Mouse (Mus musculus) kidney, postnatal 4 days (tissue): ENCODE measurements around the gene Kcnq4.

ENCODE experiments used
- DNase-seq, 2 experiments: peaks; one replicate each; pipeline ENCODE4 v3.0.0; 2021; ENCODE audit warnings: mixed read lengths in 2 of 2

The Kcnq4 gene

DNA sequence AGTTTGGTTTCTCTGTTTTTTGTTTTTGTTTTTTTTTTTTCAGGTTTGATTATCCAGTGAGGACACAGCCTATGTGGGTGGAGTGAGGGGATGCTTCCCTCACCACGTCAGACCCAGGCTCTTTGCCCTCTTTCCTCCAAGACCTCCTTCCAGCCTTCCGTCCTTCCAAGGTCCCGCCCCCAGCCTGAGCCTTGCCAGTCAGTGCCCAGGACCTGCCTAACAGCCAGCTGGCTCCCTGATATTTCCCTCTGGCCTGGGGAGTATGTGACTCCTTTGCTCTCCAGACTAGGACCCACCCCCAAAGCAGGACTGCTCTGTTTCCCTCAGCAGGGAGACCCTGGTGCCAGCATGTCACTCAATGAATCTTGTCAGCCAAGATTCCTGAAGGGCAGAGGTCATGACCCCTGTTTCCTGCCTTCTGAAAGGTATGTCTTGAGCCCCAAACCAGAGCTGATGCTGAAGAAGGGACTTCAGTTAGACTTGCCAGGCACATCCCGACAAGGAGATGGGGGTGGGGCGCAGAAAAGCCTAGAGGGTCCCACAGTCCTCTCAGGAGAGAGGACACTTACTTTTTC is 22.8 kb downstream of the Kcnq4 start:
- no peak for DNase-seq

- no peak for DNase-seq
Measured at GRCm38 (mm10) chr4:120721574-120721973, 26.8 kb downstream of the Kcnq4 start.

GRCm38 (mm10) chr4:120719152-120719551 is 29.3 kb downstream of the Kcnq4 start:
- DNase-seq = peak in 1 of 2 experiments; percentile 26

- peak in 1 of 2 experiments; percentile 38 for DNase-seq
Measured at GRCm38 (mm10) chr4:120717591-120717990, 30.8 kb downstream of the Kcnq4 start.

DNA sequence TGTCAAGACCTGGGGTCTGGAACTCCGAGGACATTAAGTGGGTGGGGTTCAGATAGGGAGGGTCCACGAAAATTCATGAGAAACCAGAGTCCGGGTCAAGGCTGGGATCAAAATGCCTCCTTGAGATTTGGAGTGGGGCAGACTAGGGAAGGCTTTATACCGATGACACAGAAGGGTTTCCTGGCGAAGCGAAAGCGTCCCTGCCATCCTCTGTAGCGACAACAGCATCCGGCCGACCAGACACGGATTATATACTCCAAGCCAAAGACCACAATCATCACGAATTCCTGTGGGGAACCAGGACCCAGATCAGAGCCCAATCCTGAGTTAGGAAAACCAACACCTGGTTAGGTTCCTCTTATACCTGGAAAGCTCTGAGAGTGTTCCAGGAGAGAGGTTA is 31.6 kb downstream of the Kcnq4 start:
- no peak for DNase-seq

DNA sequence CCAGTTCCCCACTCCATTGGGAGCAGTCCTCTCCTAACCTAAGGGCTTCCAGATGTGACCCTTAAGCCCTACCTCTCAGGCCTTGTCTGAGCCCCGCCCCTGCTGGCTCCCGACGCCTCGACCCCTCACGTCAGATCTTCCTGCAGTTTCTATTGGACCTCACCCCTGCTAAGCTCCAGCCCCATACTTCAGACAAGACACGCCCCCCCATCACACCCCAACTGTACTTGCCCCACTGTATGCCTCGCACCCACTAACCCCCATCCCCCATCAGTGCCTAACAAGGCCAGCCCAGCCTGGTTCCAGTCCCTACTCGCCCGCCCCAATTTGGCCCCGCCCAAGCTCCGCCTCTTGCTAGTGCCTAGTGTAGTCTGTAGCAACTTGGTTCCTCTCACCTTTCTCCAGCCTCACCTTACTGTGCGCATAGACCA is 32.3 kb downstream of the Kcnq4 start:
- peak; percentile 75 to 79 for DNase-seq

GRCm38 (mm10) chr4:120713856-120714497 is 34.4 kb downstream of the Kcnq4 start:
- DNase-seq = no peak

- no peak for DNase-seq
Measured at GRCm38 (mm10) chr4:120713021-120713420, 35.4 kb downstream of the Kcnq4 start.

DNA sequence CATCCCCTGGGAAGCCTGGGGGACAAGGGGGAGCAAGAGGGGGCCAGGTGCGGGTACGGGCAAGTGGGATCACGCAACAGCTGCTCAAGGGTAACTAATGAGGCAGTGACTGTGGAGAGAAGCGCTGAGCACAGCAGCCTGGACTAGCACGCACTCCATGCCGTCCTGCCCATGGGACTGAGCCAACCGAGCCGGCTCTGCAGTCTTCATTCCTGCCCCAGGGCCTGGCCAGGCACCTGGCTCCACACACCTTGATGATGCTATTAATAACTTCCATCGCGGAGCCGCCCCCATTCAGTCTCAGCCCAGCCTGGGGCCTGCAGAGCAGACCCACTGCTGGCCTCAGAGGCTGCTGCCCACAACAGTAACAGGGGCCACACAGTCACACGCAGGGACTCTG is 36.2 kb downstream of the Kcnq4 start:
- peak; percentile 29 to 51 for DNase-seq

GRCm38 (mm10) chr4:120702511-120702910 is 45.9 kb downstream of the Kcnq4 start:
- DNase-seq = no peak

DNA sequence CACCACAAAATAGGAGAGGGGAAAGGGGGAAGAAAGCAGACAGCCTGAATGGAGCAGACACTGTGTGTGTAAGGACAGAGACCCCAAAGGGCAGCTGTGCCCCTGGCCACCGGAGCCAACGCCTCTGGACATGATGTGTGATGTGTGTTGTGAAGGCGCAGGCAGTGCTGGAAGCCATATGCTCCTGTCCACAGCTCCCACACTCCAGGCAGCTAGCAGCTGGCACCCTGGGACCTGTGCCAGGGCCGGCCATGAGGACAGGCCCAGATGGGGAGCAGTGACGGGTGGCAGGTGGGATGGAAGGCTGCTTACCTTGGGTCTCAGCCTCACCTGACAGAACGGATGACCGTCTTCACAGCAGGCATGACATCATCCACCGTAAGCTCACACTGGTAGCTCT is 46.4 kb downstream of the Kcnq4 start:
- no peak for DNase-seq

DNA sequence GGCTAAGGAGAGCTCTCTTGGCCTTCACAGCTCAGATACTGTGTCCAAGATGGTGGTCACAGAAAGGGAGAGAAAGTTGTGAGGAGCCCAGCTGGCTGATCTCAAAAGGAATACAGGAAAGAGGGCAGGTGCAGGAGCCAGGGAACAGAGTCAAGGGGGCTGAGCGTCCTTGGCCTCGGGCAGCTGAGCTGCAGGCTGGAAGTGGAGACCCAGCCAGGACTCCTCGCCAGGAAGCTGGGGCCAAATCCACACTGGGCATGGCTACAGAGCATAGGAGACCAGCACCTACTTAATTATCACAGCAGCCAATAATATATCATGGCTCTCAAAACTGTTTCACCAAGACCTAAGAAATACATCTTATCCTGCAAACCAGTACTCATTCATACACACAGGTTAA is 47.2 kb downstream of the Kcnq4 start:
- DNase-seq = no peak

DNA sequence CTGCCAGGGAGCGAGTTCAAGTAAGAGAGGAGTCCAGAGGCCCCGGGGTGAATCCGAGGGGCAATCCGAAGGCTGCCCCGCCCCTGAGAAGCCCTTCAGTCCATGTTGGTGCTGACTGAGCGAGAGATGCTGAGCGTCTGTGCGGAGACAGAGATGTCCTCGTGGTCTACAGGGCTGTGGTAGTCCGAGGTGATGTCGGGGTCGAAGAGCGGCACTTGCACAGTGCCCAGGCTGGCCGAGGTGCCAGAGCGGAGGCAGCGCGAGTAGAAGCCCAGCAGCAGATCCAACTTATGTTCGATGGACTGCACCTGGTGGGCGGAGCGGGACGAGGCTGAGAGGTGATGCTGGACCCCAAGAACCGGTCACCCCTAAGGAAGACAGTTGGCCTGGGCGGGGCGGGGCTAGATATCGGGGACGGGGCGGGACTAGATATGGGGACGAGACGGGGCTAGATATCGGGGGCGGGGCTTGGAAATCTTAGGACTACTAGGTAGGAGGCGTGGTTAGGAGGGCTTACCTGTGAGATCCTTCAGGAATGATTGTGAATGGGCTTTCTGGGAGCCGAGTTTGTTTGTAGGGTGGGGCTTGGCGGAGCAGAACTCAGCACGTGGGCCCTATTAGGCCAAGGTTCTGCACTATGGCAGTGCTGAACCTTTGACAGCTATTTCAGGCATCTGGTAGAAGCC is 50.5 kb downstream of the Kcnq4 start:
- DNase-seq = no peak

- DNase-seq = no peak
Measured at GRCm38 (mm10) chr4:120697353-120697752, 51.1 kb downstream of the Kcnq4 start.

- DNase-seq = peak; percentile 69 to 76
Measured at GRCm38 (mm10) chr4:120692717-120693116, 55.7 kb downstream of the Kcnq4 start.

DNA sequence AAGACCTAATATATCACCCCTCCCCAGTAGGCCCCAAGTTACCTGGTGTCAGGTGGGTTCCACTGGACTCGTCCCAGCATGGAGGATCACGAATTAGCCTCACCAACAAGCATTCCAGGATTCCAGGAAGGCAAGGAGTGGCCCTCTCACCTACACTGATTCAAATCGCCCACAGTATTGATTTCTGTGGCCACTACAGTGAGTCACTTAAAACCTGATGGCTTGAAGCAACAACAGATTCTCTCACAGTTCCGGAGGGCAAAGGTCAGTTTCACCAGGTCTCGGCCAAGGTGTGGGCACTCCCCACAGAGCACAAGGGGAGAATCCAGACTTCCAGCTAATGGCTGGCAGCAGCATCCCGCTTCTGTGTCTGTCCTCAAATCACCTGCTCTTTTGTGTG is 59.1 kb downstream of the Kcnq4 start:
- no peak for DNase-seq

DNA sequence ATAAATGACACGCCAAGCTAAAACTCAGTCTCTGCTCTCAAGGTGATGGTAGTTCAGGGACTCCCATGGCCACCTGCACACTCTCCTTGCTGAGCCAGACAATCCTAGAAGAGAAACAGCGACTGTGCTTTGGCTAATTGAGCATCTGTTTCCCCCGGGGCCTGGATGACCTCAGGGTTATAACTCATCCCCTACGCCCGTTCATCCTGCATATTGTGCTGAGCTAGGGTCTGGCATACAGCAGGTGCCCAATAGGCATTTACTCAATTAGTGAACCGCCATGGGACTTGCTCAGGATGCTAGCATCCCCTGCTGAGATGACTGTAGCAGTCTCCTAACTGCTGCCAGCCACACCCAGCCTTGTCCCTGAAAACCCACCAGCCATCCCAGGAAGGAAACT is 61.1 kb downstream of the Kcnq4 start:
- DNase-seq = no peak

DNA sequence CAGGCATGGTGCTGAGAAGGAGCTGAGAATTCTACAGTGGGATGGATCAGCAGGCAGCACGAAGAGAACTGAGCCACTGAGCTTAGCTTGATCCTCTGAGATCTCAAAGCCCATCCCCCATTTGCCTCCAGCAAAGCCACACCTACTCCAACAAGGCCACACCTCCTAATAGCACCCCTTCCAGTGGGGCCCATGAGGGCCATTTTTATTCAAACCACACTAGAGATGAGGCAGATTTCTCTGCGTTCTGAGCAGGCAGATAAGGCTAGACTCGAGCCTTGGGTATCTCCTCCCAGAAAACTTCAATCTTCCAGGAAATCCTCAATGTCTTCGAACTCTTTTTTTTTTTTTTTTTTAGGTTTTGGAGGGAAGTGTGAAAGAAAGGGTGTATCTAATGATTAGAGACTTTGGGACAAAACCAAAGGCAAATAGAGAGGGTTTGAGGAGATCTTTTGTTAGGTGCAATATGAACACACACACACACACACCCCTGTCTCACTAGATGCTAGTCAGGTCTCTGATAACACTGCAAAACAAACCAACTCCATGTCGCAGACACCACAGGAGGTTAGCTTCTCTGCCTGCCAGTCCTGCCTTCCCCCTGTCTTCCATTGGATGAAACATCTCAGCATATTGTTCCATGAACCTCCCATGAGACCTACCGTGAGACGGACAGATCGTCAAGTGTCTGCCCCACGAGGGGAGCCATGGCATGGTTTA is 65.0 kb downstream of the Kcnq4 start:
- DNase-seq = no peak

DNA sequence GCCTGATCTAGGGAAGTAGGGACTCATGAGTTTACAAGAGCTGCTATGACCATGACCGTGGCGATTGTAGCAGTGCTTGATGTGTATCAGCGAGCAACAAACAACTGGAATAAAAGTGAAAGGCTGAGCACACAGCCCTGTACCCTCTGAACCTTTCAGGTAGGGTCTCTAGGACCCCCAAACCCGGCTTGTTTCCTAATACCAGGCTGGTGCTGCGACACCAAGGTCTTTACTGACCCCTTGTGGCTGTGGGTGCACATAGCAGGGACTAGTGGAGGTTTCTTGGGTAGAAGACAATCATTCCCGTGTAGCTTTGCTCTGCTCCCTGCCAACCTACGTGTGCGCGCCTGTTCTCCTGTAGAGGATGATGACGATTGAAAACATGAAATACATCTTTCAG is 66.2 kb downstream of the Kcnq4 start:
- peak; percentile 70 for DNase-seq

- DNase-seq = peak; percentile 57 to 61
Measured at GRCm38 (mm10) chr4:120680953-120681352, 67.5 kb downstream of the Kcnq4 start.

DNA sequence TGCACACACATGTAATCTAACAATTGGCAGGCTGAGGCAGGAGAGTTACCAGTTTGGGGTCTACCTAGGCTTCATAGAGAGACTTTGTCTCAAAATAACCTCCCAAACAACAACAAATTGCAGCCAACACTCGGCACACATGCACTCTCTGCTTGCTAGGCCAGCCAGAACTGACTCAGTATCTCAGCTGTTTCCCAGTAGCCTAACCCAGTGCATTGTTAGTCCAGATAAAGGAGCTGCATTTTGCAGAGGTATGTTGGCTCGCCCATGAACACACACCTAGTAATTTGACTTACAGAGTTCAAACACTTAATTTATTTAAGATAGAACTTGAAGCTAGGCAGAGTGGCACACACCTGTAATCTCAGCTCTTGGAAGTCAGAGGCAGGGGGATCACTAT is 72.8 kb downstream of the Kcnq4 start:
- DNase-seq = no peak

- DNase-seq = no peak
Measured at GRCm38 (mm10) chr4:120674775-120675451, 73.5 kb downstream of the Kcnq4 start.

DNA sequence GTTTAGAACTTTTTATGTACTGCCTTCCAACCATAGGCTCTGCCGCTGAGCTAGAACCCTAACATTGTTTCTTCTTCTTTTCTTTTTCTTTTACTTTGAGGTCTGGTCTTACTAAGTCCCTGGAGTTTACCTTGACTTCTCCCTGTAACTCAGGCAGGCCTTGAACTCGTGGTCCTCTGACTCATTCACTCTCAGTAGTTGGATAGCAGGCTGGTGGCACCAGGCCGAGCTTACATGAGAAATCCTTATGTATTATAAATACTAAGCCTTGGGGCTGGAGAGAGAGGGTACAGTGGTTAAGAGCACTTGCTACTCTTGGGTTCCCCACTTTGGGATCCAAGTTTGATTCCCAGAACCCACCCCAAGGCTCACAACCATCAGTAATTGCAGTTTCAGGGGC is 74.8 kb downstream of the Kcnq4 start:
- no peak for DNase-seq
